Mouse (Mus musculus) hindbrain, embryonic 16.5 days (tissue): ENCODE results near the gene Rpl5. TPM values are rescaled to one million over a fixed set of nuclear protein-coding genes. Genes with fewer than 3 reads are reported as not detected.
A peak's percentile ranks its signal among the peaks of the same experiment; 100 is the strongest.

Experiments used
- ATAC-seq: fragments of 200-750 bp; cut with Nextera tagmentation; 2 replicates; pipeline ENCODE4 v1.8.0; 2017; ENCODE audit warnings: moderate TSS enrichment, moderate library complexity
- H3K27ac ChIP-seq: fragments of 300-500 bp; sonication (generic); 2 replicates; pipeline ENCODE4 v1.5.1; 2014; ENCODE audit warnings: low read depth, mild to moderate bottlenecking, control low read depth, low read length, moderate library complexity
- H3K27me3 ChIP-seq: fragments of 300-500 bp; sonication (generic); replicated peaks from 2 replicates; pipeline ENCODE4 v1.6.1; 2014; ENCODE audit warnings: low read length; ENCODE audit not compliant: control insufficient read depth, insufficient read depth
- H3K36me3 ChIP-seq: fragments of 300-500 bp; sonication (generic); 2 replicates; pipeline ENCODE4 v1.6.1; 2014; ENCODE audit warnings: mild to moderate bottlenecking, low read length, moderate library complexity, mixed read lengths; ENCODE audit not compliant: control insufficient read depth, insufficient read depth
- H3K4me1 ChIP-seq: fragments of 300-500 bp; sonication (generic); 2 replicates; pipeline ENCODE4 v1.6.1; 2014; ENCODE audit warnings: low read depth, low read length; ENCODE audit not compliant: control insufficient read depth, insufficient read depth
- H3K4me2 ChIP-seq: fragments of 300-500 bp; sonication (generic); 2 replicates; pipeline ENCODE4 v1.6.1; 2014; ENCODE audit warnings: mild to moderate bottlenecking, low read length, control low read depth, moderate library complexity
- H3K4me3 ChIP-seq: fragments of 300-500 bp; sonication (generic); 2 replicates; pipeline ENCODE4 v1.5.1; 2014; ENCODE audit warnings: mild to moderate bottlenecking, low read length, control low read depth, moderate library complexity
- H3K9ac ChIP-seq: fragments of 300-500 bp; sonication (generic); 2 replicates; pipeline ENCODE4 v1.6.1; 2014; ENCODE audit warnings: low read depth, mild to moderate bottlenecking, control low read depth, low read length, moderate library complexity
- H3K9me3 ChIP-seq: fragments of 300-500 bp; sonication (generic); 2 replicates; pipeline ENCODE4 v1.6.1; 2014; ENCODE audit warnings: mild to moderate bottlenecking, low read length, moderate library complexity; ENCODE audit not compliant: control insufficient read depth
- WGBS: fragments of 180-500 bp; shearing (Covaris S2); extraction: QIAGEN DNeasy Blood & Tissue Kit; methylation state at CpG from one replicate; pipeline ENCODE4 v1.1.7; 2014; 5-methylcytosine and 5-hydroxymethylcytosine counted together
- polyA plus RNA-seq: library from polyadenylated mRNA; unstranded; fragments of >200 nt; fragmentation: Nextera tagmentation; extraction: Ambion mirVana; gene quantifications from 2 replicates; pipeline ENCODE4 v1.2.1, GENCODE M21; 2015

The Rpl5 gene
- polyA plus RNA-seq, 1 experiment from 2014 or later, result 53.9 TPM

- 41% methylated on average over 4 of the region's 4 CpGs for WGBS
- Histone ChIP-seq H3K4me3 (no peak overlapping the region), H3K4me1 (no peaks in the 10 kb centered on the region), H3K9me3 (no peaks in the 10 kb centered on the region), H3K9ac (no peak overlapping the region), H3K36me3 (no peaks in the 10 kb centered on the region; the same call in 1 of the 2 replicates), H3K4me2 (no peak overlapping the region), H3K27me3 (no peaks in the 10 kb centered on the region), H3K27ac (no peak overlapping the region)
- ATAC-seq, result no peak
These were observed 15.0 kb downstream of the Rpl5 start for GRCm38 (mm10) chr5:107915280-107915679.

DNA sequence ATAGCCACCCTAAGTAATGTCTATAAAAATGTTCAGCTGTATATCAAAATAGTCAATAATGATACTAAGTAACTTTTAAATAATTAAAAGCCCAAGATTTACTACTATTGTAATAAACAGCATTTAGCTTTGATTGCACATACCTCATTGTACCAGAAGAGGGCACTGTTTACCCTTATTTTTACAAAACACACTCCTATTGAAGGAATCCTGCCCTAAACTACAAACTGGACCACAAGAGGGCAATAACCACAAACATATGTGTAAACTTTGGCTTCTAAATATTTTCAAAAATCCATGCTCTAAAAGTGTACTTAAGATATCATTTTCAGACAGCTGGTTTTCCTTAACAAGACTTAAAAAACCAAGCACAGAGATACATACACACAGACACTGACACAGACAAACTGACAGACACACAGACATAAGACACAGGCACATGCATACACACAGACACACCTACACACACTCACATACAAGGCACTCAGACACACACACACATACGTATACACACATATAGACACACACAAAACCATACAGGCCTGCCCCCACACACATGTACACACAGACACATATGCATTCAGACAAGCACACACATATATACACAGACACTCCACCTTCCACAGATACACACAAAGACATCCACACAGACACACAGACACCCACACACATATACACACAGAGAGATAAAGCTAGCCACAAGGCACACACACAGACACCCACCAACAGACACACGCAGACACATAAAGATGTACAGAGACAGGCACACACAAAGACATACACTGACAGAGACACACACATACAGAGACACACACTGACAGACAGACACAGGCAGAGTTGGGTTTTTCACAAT is 21.3 kb downstream of the Rpl5 start:
- H3K27ac ChIP-seq, result no peak overlapping the region
- H3K4me1 ChIP-seq, result no peaks in the 10 kb centered on the region
- peak; percentile 71 for ATAC-seq
- no peak overlapping the region for H3K4me2 ChIP-seq
- H3K9ac ChIP-seq, result no peak overlapping the region
- no peaks in the 10 kb centered on the region for H3K27me3 ChIP-seq
- no peaks in the 10 kb centered on the region for H3K36me3 ChIP-seq
- H3K4me3 ChIP-seq, result no peak overlapping the region
- 75% methylated on average over 2 of the region's 2 CpGs for whole genome bisulfite sequencing
- no peaks in the 10 kb centered on the region for H3K9me3 ChIP-seq

GRCm38 (mm10) chr5:107922836-107923235 is 22.5 kb downstream of the Rpl5 start:
- Histone ChIP-seq H3K27me3 (no peaks in the 10 kb centered on the region), H3K27ac (no peak overlapping the region), H3K9me3 (no peaks in the 10 kb centered on the region), H3K4me1 (no peaks in the 10 kb centered on the region), H3K4me2 (no peak overlapping the region), H3K9ac (no peak overlapping the region), H3K4me3 (no peak overlapping the region), H3K36me3 (no peaks in the 10 kb centered on the region)
- 85% methylated on average over 1 of the region's 1 CpGs for WGBS
- no peak for ATAC-seq

GRCm38 (mm10) chr5:107924564-107924963 is 24.3 kb downstream of the Rpl5 start:
- H3K4me3 ChIP-seq, result no peak overlapping the region
- H3K27ac ChIP-seq, result no peak overlapping the region
- no peaks in the 10 kb centered on the region for H3K36me3 ChIP-seq
- ATAC-seq, result no peak
- WGBS, result 74% methylated on average over 8 of the region's 8 CpGs
- no peak overlapping the region for H3K9ac ChIP-seq
- H3K4me2 ChIP-seq, result no peak overlapping the region
- H3K27me3 ChIP-seq, result no peaks in the 10 kb centered on the region
- H3K9me3 ChIP-seq, result no peaks in the 10 kb centered on the region
- no peaks in the 10 kb centered on the region for H3K4me1 ChIP-seq

- Histone ChIP-seq H3K9ac (no peak overlapping the region), H3K4me1 (no peaks in the 10 kb centered on the region), H3K9me3 (no peaks in the 10 kb centered on the region), H3K4me3 (no peak overlapping the region), H3K4me2 (no peak overlapping the region), H3K27me3 (no peaks in the 10 kb centered on the region), H3K27ac (no peak overlapping the region), H3K36me3 (no peaks in the 10 kb centered on the region)
- 81% methylated on average over 11 of the region's 11 CpGs for WGBS
- no peak for ATAC-seq
These were observed 26.4 kb downstream of the Rpl5 start for GRCm38 (mm10) chr5:107926550-107927249.

GRCm38 (mm10) chr5:107932556-107932955 is 32.3 kb downstream of the Rpl5 start:
- Histone ChIP-seq H3K27ac (no peak overlapping the region), H3K4me3 (no peak overlapping the region), H3K4me1 (no peaks in the 10 kb centered on the region; the same call in 1 of the 2 replicates), H3K4me2 (no peak overlapping the region), H3K36me3 (no peaks in the 10 kb centered on the region), H3K27me3 (no peaks in the 10 kb centered on the region), H3K9ac (no peak overlapping the region), H3K9me3 (no peaks in the 10 kb centered on the region)
- 53% methylated on average over 2 of the region's 2 CpGs for WGBS
- ATAC-seq, result no peak

GRCm38 (mm10) chr5:107933202-107933974 is 33.1 kb downstream of the Rpl5 start:
- Histone ChIP-seq H3K4me1 (no peaks in the 10 kb centered on the region; the same call in 1 of the 2 replicates), H3K27me3 (no peaks in the 10 kb centered on the region), H3K4me3 (no peak overlapping the region), H3K4me2 (no peak overlapping the region), H3K9me3 (no peaks in the 10 kb centered on the region), H3K27ac (no peak overlapping the region), H3K36me3 (no peaks in the 10 kb centered on the region), H3K9ac (no peak overlapping the region)
- WGBS, result 72% methylated on average over 4 of the region's 4 CpGs
- ATAC-seq, result no peak

DNA sequence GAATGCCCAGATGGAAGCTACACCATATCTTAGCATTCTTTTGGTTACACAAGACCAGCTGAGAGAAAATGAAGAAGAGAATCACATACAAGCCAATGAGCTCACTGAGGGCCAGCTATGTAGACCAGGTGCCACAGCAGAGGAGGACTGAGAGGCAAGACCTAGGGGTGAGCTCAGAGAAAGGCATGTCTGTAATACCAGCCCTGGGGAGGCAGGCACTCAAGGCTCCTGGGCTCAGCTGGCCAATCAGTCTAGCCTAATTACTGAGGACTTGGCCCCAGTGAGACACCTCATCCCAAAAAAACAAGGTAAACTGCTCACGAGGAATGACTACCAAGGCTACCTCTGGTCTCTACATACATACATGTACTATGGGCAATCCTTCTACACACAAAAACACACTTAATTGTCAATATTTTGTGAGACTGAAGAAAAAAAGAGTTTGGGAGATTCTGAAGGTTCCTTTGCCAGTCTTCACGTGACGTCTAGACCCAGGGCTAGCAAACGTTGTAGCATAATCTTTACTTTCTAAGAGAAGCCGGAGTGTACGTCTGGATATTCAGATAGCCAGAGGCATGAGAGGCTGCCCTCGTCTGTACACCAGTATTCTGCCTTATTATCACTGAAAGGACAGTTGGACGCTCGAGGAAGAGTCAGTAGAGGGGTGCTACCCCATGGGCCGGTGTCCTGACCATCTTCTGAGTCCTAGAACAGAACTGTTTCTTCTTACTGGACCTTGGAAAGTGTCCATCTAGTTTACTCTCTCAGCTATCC is 34.7 kb downstream of the Rpl5 start:
- H3K9ac ChIP-seq, result no peak overlapping the region
- no peak for ATAC-seq
- H3K27ac ChIP-seq, result no peak overlapping the region
- no peaks in the 10 kb centered on the region; the same call in 1 of the 2 replicates for H3K4me1 ChIP-seq
- WGBS, result 89% methylated on average over 10 of the region's 10 CpGs
- no peaks in the 10 kb centered on the region for H3K9me3 ChIP-seq
- H3K4me3 ChIP-seq, result no peak overlapping the region
- H3K36me3 ChIP-seq, result no peaks in the 10 kb centered on the region
- H3K27me3 ChIP-seq, result no peaks in the 10 kb centered on the region
- H3K4me2 ChIP-seq, result no peak overlapping the region
